Mouse (Mus musculus) adrenal gland, adult 2 months (tissue): Measurements from ENCODE around the gene Gm4131. TPM values are rescaled to one million over a fixed set of nuclear protein-coding genes. Genes with fewer than 3 reads are reported as not detected.
A peak's percentile ranks its signal among the peaks of the same experiment; 100 is the strongest.
"Not testable (repeated sequence)": the region's sequence is repeated elsewhere in the genome, so short reads cannot be mapped to it uniquely, and the experiment has no call there.

Experiments
- DNase-seq: peaks from one replicate; pipeline ENCODE4 v3.0.0; 2021
- long read RNA-seq: library from polyadenylated mRNA; stranded (forward); transcript quantifications from one replicate; pipeline ENCODE4 v2.0.0, GENCODE M21; 2021
- polyA plus RNA-seq: library from polyadenylated mRNA; depleted of rRNA; stranded (reverse); fragments of >200 nt; gene quantifications from 2 replicates; pipeline ENCODE4 v1.2.3, GENCODE M21; 2012; rRNA removed
- total RNA-seq, 2 experiments: library from RNA; stranded (reverse); gene quantifications; 2 replicates each; pipeline ENCODE4 v1.2.3; 2021

Gm4131 gene
- total RNA-seq (not detected), polyA plus RNA-seq (not detected in 2 replicates)
- long read RNA-seq = 0 reads

DNA sequence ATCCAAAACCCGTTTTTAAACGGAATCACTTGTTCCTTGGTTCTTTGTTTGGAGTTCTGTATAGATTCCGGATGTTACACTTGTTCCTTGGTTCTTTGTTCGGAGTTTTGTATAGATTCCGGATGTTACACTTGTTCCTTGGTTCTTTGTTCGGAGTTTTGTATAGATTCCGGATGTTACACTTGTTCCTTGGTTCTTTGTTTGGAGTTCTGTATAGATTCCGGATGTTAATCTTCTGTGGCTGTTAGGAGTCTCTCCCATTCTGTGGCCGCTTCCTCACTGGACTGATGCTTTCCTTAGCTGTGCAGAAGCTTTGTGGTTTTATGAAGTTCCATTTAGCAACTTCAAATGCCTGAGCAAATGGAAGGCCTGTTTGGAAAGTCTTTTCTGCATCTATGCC is at the start of gene Gm4131:
TSS of gene Gm4131 (minus strand) at position 101 of the 400 bp plus-strand sequence.
- DNase-seq = not testable (repeated sequence)

DNA sequence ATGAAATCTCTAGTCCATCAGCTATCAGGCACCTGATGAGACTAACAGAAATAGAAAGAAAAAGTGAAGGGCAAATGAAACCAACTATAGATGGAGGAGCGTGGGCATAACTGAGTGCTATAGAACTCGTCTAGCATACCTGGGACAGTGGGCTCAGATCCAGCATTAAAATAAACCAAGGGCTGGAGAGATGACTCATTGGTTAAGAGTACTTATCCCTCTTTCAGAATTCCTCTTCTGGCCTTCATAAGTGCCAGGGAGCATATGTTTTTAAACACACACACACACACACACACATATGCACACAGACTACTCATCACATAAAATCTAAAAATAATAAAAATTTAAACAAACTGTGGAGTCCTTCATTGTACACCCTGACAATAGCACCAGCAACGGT is 43.2 kb upstream of the Gm4131 start:
- DNase-seq = no peak

DNA sequence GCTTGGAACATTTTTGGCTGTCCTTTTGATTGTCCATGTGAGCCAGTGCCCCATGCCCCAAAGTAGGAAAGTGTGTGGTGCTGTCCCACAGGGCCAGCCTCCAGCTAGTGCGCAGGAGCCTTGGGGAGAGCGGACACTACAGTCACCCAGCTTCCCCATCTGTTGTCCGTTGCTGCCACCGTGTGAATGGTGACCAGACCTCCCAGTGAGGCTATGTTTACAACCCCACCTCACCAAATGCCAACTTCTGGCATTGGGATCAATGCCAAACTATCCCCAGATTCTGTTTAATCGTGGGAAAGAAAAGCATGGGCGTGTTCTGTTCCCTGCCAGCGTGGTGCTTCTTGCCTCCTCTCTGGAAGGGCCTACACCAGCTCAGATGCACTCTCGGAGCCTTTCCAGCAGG is 41.1 kb upstream of the Gm4131 start:
- DNase-seq = peak; percentile 30

DNA sequence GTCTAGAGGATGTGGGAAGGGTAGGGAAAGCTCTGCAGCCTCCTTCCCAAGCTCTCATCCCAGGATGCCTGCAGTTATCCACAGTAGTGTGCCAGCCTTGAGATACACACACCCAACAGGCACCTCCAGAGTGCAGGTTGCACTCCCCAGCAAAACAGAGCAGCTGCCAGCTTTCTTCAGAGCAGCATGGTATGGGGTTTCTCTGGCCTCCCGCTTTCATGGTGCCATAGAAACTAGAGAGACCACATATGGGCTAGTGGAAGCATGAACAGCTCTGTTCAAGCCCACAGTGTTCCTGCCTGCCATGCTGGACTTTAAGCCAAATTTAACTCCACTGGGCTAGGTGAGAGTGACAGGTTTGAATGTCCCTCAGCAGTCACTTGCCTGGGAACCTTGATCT is 36.1 kb upstream of the Gm4131 start:
- no peak for DNase-seq

DNA sequence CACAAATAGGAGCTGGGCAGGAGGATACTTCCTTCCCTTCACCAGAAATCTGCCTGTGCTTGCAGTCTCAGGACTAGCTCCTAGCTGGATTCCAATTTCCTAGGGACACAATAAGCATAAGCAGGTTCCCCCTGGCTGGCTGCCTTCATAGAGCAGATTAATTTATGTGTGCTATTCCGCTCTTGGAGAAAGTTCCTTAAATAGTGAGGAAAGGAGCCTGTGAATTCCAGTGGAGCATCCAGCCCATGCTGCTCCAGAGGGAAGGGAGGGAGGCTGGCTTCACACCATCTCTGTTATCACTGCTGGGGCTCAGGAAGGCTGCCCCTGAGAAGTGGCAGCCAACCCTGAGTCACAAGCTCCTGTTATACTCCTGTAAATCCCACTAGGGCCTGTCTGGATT is 35.5 kb upstream of the Gm4131 start:
- DNase-seq = no peak

DNA sequence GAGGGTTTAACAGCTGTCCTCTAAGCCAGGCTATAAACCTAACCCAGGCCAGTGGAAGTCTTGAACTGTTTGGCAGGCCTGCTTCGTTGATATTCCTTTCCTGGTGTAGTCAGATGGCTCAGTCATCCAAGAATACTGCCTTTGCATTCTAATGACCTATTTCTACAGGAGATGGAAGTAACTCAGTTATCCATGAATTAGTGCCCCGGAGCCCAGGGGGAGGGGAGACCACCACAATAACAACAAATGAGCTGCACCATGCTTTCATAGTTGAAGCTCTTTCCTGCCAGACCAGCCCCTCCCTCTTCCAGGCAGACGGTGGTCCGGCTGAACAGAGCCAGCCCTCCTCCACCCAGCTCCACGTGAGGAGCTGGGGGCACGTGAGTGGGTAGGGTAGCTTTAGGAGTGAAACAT is 33.4 kb upstream of the Gm4131 start:
- DNase-seq = no peak

DNA sequence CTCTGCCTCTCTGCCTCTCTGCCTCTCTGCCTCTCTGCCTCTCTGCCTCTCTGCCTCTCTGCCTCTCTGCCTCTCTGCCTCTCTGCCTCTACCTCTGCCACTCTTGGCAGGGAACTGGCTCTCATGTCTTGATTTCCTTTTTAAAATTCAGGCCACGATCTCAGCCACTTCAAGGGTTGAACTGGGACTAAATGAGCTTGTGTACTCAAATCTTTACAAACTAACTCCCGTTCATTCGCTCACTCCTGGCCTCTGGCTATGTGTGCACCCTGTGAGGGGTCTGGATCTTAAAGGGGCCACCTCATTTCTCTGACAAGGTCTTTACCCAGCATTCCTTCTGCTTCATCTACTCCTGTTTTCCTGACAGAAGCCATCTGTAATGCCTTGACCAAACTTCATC is 18.6 kb upstream of the Gm4131 start:
- DNase-seq = no peak

DNA sequence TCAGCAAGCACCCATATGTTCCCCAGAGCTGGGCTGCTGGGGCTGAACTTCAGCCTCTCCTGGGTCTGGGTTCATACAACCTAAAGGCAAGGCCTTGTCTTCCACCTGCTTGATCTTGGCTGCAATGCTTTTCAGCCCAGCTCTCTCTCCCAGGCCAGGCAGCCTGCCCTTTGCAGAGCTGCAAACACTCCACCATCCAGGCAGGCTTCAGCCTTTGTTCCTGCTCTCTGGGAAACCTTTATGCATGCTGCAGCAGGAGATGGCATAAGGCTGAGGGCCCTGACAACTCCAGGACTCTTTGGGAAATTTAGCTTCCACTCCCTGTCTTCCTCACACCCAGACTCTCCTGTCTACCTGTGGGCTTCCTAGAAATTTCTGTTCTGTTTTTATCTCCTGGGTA is 17.9 kb upstream of the Gm4131 start:
- no peak for DNase-seq

DNA sequence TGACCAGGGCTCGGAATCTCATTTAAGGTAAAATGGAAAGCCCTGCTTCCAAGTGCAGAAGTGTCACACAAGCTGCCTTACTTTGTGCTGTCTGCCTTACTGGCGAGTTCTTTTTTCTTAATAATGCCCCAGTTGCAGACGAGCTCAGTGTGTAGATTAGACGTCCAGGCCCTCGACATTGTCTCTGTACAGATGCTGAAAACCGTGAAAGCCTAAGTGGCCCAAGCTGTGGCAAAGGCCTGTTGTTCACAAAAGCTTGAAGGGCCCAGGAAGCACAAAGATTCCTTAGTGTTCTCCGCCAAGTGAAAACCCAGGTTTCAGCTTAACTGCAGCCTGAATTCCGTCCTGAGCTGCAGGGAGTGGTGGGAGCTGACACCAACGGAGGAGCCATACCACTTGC is 15.0 kb upstream of the Gm4131 start:
- DNase-seq = no peak

DNA sequence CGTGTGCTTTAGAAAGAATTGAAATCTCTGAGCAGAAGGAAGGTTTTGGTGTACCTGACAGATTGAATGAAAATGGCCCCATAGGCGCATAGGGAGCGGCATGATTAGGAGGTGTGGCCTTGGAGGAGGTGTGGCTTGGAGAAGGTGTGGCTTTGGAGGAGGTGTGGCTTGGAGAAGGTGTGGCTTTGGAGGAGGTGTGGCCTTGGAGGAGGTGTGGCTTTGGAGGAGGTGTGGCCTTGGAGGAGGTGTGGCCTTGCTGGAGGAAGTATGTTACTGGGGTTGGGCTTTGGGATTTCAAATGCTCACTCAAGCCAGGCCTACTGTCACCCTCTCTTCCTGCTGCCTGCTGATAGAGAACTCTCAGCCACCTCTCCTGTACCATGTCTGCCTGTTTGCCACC is 14.2 kb upstream of the Gm4131 start:
- no peak for DNase-seq

DNA sequence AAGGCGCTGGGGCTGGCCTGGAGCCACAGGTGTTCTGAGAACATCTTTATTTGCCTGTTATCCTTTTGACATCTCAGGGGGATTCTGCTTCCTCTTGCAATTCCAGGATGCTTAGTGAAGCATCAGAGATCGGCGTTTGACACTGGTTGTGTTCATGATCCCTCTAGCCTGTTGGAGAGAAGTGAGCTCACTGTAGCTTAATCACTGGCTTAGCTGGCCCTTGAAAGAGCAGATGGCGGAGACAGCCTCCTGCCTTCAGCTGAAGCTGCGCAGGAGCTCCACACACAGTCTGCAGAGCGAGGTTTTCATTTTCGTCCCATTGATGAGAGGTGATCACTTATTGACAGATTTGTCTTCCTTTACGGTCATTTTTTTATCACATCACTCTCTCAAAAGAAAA is 9.1 kb upstream of the Gm4131 start:
- no peak for DNase-seq

DNA sequence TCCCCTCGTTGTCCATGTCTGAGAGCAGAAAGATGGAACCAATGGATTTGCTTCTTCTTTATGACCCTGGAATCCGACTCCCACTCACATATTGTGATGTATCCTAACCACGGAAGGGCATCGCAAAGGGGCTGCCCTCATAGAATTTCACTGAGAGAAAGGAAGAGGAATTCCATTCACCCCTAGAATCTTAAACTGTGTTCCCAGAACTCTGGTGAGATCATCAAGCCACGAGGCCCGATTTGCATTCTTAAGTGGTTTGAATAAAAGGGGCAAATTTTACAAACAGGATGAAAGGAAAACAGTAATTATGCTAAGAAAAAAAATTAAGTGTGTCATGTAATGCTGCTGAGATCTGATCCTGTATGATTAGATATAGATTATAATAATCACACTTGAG is 8.2 kb upstream of the Gm4131 start:
- no peak for DNase-seq

DNA sequence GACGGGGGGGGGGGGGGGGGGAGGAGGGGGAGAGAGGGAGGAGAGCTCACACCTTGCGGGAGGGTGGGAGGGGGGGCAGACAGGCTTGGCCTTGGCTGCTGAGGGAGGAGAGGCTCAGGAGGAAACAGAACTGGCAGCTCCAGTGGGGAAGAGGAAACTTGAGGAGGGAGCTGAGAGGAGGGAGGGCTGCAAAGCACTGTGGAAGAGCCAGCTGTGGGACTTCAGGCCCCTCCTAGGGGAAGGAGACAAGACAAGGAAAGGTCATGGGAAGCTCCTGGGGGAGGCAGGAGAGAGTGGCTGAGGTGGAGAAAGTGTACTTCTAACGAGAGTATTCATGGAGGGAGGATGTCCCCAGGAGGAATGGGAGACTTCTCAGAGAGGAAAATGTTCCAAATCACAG is 6.7 kb upstream of the Gm4131 start:
- no peak for DNase-seq

DNA sequence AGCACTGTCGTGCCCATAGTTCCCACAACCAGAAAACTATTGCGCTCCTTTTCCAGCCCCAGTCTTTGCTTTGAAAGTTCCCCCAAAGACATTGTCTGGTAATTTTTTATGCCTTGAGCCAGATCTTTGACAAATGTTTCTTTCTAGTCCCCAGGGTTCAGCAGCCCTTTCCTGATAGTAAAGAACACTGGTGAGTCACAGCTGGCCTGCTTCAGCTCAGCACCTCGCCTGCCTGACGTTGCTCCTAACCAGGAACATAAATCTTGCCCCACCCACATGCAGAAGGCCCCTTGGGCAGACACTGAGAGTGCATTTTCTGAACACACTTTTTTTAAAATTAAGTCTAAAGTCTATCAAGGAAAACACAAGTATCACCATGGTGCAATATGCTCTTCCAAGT is 3.6 kb upstream of the Gm4131 start:
- DNase-seq = peak; percentile 38

DNA sequence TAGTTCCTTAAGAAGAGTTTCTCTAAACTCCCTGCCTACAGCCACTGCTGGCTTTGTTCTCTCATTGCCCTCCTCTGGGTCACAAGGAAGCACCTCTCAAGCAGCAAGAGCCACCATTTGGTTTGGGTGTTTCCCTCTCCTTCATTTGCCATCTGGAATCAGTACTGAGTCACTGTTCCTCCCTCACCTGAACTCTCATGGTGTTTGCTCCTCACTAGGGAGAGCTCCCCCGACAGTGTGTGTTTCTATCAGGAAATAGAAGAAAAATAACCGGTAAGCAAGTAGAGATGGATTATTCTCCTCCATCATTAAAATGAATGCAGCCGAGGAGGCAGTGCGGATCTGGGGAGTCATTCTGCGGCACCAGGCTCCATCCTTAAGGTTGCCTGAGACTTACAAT is 2.7 kb upstream of the Gm4131 start:
- no peak for DNase-seq

DNA sequence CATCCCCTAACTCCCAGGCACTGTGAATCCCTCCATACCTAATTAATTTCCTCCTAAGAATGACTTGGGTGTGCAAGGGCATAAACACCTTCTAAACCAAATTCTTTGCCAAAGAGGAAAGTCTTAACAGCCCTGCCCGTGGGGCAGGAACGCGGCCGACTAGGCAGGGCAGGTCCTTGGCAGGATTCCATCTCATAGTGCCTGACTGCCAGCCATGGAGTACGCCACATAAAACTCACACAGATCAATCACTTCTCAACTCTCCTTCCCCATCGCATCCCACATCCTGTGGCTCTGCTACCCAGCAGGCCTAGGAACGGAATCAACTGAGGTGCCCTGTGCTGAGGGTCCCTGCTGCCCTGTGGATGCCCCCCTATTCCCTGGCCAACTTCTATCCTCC is 3.0 kb downstream of the Gm4131 start:
- peak; percentile 16 for DNase-seq

DNA sequence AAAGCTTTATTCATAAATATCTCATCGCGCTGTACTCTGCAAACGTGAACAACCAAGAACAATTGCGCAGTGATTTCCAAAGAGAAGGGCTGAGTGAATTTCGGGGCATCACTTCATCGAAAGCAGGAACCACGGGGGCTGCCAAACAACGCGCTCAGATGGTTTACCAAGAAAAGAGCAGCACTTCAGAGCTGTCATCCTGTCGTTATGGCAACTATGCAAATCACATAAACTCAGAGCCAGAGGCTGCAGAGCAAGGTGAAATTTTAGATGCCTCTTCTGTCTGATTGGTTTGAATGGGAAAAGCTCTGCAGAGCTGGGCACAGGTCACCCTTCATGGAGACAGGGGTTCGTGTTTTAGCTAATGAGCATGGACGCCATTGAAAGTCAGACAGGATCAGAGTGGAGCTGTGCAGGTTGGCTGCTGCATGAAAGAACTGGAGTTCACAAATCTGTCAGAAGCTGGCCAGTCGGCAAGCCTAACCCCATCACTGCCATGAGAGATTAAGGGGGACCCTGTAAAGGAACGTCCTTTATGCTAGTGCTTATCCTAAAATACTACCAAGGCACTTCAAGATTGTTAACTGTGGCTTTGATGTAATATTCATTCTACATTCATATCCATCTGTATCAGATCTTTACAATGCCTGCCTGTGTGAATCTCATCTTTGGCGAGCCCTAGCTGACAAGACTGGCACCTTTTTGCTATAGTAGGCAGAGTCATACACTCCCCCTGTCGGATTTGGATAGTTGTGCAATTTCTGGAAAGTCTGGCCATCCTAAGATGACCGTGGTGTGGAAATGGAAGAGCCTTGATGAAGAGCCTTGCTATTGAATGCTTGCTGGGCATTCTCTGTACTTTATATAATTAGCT is 4.6 kb downstream of the Gm4131 start:
- no peak for DNase-seq

DNA sequence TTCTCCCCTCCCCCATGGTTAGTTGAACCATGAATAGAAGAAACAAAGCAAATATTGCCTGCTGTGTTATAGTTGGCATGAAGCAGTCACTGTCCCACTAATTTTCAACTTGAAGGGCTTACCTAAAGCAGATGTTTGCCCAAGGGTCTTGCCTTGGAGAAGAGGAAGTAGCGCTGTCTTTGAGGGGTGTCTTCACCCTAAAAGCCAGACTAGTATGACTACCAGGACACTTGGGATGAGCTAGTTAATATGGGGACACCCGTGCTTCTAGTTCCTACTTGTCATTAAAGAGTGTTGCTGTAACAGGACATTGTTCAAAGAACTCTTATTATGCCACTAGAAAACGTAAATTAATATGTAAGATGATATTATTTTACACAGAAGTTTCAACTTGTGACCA is 9.6 kb downstream of the Gm4131 start:
- DNase-seq = no peak

DNA sequence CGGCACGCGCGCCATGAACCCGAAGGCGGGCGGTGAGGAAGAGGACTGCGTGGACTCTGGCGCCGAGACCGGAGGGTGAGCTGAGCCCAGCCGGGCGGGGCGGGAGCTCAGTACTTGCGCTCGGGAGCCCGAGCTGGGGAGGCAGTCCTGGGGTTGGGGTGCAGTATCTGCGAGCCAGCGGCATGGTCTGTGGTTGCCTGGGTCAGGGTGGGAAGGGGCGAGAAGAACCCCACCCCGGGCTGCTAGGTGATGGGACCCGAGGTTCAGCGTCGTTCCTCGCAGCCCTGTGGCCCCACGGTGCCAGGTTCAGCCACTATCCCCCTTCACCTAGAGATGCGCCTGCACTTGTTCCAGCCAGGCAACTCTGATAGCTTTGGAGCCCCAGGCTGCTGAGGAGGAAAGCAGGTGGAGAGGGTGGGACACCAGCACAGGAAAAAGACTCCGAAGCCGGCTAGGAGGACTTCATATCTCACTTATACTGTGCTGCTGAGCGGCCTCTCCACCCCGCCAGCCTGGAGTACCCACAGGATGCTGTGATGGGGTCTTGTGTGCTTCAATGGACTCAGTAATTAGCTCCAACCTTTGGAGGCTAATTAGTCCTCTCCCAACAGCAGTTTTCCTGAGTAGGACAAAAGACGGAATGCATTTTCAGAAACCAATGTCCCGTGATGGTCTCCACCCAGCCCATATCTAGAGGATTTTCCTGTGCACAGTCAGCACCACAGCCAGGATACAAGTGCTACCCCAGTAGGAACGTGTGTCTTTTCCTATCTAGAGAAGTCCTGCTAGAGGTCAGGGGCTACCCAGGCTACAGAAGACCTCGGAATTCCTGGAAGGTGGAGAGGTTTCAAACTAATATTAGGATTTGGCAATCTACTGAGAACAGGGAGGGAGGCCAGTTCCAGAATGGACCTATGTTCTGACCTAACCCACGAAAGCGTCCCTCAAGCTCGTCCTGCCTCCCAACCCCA is 10.6 kb downstream of the Gm4131 start:
- DNase-seq = no peak

DNA sequence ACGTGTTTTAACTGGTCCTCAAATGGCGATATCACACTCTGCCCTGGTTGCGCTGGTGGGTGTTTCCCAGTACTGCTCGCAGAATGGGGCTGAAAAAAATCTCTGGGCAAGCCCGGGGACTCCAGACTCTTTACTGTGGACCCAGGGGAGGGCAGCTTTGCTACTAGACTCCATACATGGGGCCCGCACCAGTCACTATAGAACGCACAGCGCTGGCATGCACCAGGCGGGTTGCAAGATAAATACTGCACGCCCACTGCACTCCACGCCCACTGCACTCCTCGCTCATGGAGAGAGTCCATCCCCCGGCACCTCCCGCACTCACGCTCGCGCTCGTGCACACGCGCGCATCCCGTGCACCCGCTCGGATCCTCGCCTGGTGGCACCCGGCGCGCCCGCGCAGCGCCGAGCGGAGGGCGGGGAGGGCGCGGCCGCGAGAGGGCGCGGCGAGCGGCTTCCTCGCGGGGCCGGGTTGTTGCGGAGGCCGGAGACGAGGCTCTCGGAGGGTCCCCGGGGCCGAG is 11.4 kb downstream of the Gm4131 start, which contains the start of gene Fam124a:
TSS of gene Fam124a (plus strand) at position 429 of the 521 bp plus-strand sequence.
- DNase-seq = peak; percentile 85

DNA sequence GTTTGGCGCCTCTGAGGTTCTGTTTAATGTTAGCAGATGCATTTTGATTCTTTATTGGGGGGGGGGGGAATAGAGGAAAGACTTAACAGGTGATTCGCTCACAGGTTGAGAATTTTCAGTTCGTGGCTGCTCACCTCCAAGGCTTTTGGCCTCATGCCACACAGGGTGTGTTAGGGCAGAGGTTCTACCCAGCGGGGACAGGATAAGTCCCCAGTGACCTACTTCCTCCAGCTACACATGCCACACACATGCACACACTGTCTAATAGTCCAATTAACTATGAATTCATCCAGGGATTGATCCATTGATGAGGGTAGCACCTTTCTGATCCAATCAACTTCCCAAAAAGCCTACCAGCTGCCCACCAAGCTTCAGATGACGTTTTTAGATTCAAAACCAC is 12.9 kb downstream of the Gm4131 start:
- no peak for DNase-seq

DNA sequence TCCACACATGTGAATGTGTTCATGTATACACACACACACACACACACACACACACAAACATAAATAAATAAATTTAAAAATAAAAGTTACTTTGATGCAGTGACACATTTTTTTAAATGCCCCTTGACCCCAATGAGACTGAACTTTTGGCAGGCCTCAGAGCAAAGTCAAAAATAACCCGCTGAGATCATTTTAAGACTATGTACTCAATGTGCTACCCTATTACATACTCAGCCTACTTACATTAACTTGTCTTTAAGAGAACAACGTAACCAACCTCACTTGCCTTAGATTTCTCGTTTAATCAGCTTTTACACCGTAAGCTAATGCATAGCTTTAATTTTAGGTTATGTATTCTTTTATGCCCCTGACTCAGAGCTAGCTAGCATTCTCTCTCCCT is 13.9 kb downstream of the Gm4131 start:
- no peak for DNase-seq

DNA sequence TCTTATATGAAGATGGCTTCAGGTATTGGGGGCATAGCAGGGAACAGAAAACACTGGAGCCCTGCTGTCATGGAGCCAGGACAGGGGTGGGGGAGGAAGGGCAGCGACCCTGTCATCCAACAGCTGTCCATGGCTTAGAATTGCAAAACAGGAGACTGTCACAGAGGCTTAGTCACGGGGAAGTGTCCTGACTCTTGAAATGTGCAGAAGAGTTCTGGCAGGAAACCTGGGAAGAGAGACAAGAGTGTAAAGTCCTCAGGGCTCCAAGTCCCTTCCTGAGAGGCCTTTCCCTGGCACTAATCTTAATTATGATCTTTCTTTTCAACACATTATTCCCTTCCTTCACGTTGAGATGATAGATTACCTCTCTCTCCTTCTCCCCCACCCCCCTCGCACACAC is 16.6 kb downstream of the Gm4131 start:
- peak; percentile 17 for DNase-seq
